8 mouse cellular contexts compared by ENCODE assay signal in genomic region chr2:181287958-181288350, GRCm38 (mm10). TPM values are rescaled to one million over a fixed set of nuclear protein-coding genes. Genes with fewer than 3 reads are reported as not detected.
A peak's percentile ranks its signal among the peaks of the same experiment; 100 is the strongest.
DNase-seq lines count a peak whose midpoint lies in the region; ATAC-seq and TF ChIP-seq lines count a peak whose summit lies in the region.
"Not testable (repeated sequence)": the region's sequence is repeated elsewhere in the genome, so short reads cannot be mapped to it uniquely, and the experiment has no call there.

Gmeb2 (minus strand) TSS chr2:181288035.

- H3K9me3 ChIP-seq in CH12.LX (replicated peaks; ENCODE audit: low read length); forebrain, embryonic 11.5 days (ENCODE audit: control insufficient read depth, low read length); heart, embryonic 16.5 days (replicated peaks; ENCODE audit: control insufficient read depth, low read length); liver, embryonic 15.5 days (replicated peaks); neural tube, embryonic 12.5 days: not testable (repeated sequence)

- H3K9ac ChIP-seq in CH12.LX (ENCODE audit: insufficient read depth, low read depth): peak within 1 kb of the TSS; percentile 95
- H3K9ac ChIP-seq in forebrain, embryonic 11.5 days (ENCODE audit: low read length): peak within 1 kb of the TSS; percentile 93
- peak within 1 kb of the TSS; percentile 95 for H3K9ac ChIP-seq in heart, embryonic 16.5 days (ENCODE audit: low read length)
- H3K9ac ChIP-seq in liver, embryonic 15.5 days: peak within 1 kb of the TSS; percentile 93
- H3K9ac ChIP-seq in neural tube, embryonic 12.5 days: peak within 1 kb of the TSS; percentile 77

- H3K36me3 ChIP-seq in CH12.LX (replicated peaks in 1 of 2; ENCODE audit: control insufficient read depth in 1 of 2, insufficient read depth in 1 of 2, low read length in 1 of 2): peaks cover 12 to 18% of the 10 kb centered on the region in 2 experiments
- not testable (repeated sequence) for H3K36me3 ChIP-seq in forebrain, embryonic 11.5 days (ENCODE audit: control insufficient read depth, insufficient read depth, low read length); heart, embryonic 16.5 days (ENCODE audit: control insufficient read depth, insufficient read depth)
- peaks cover 28% of the 10 kb centered on the region for H3K36me3 ChIP-seq in liver, embryonic 15.5 days (replicated peaks)
- peaks cover 12% of the 10 kb centered on the region for H3K36me3 ChIP-seq in neural tube, embryonic 12.5 days

- H3K27ac ChIP-seq in CH12.LX (ENCODE audit: insufficient read depth, low read depth): peak within 1 kb of the TSS; percentile 59
- peak within 1 kb of the TSS; percentile 87 for H3K27ac ChIP-seq in forebrain, embryonic 11.5 days (ENCODE audit: low read depth, low read length)
- H3K27ac ChIP-seq in heart, embryonic 16.5 days (ENCODE audit: low read length): peak within 1 kb of the TSS; percentile 97
- H3K27ac ChIP-seq in liver, embryonic 15.5 days (replicated peaks): peak within 1 kb of the TSS; percentile 95
- H3K27ac ChIP-seq in neural tube, embryonic 12.5 days: peak within 1 kb of the TSS; percentile 90

- H3K4me1 ChIP-seq in CH12.LX (ENCODE audit: control insufficient read depth in 1 of 2, insufficient read depth in 2 of 2): peaks cover 13 to 40% of the 10 kb centered on the region in 2 experiments
- not testable (repeated sequence) for H3K4me1 ChIP-seq in forebrain, embryonic 11.5 days (replicated peaks; ENCODE audit: control insufficient read depth, insufficient read depth, low read length)
- peaks cover 13% of the 10 kb centered on the region for H3K4me1 ChIP-seq in heart, embryonic 16.5 days (ENCODE audit: control insufficient read depth, insufficient read depth, low read length)
- peaks cover 46% of the 10 kb centered on the region for H3K4me1 ChIP-seq in liver, embryonic 15.5 days (replicated peaks)
- H3K4me1 ChIP-seq in neural tube, embryonic 12.5 days: peaks cover 18% of the 10 kb centered on the region

- peak within 1 kb of the TSS; percentile 73 to 82 (median 81) for H3K4me3 ChIP-seq in CH12.LX (replicated peaks in 1 of 3; ENCODE audit: low read depth in 2 of 3, low read length in 2 of 3, poor library complexity in 1 of 3)
- peak within 1 kb of the TSS; percentile 73 for H3K4me3 ChIP-seq in forebrain, embryonic 11.5 days (ENCODE audit: low read depth, low read length)
- peak within 1 kb of the TSS; percentile 84 for H3K4me3 ChIP-seq in heart, embryonic 16.5 days (ENCODE audit: low read length)
- H3K4me3 ChIP-seq in liver, embryonic 15.5 days (replicated peaks): peak within 1 kb of the TSS; percentile 87
- peak within 1 kb of the TSS; percentile 66 for H3K4me3 ChIP-seq in neural tube, embryonic 12.5 days

- dilution Hi-C loops in CH12.LX (cut with MboI; ENCODE audit: extremely low pct_ligation_motif_present, extremely low pct_unique_long_range_greater_than_20kb, low sequenced_read_pairs): not testable (repeated sequence)

- peak; percentile 85 for TF ChIP-seq POLR2A in CH12.LX (IDR thresholded peaks at IDR 0.05; ENCODE audit: low read depth, low read length)

- not testable (repeated sequence) for TF ChIP-seq EP300 in CH12.LX (IDR thresholded peaks at IDR 0.05; ENCODE audit: low read length)

- not testable (repeated sequence) for H3K27me3 ChIP-seq in CH12.LX (replicated peaks); forebrain, embryonic 11.5 days (ENCODE audit: control insufficient read depth, insufficient read depth, low read length); heart, embryonic 16.5 days (ENCODE audit: control insufficient read depth, insufficient read depth, low read length); liver, embryonic 15.5 days; neural tube, embryonic 12.5 days (replicated peaks)

- TF ChIP-seq RAD21 in CH12.LX (IDR thresholded peaks at IDR 0.05; ENCODE audit: low read depth, low read length): not testable (repeated sequence)

- peak; percentile 96 for ATAC-seq in forebrain, embryonic 11.5 days (replicated peaks; ENCODE audit: low FRiP score)
- ATAC-seq in heart, embryonic 16.5 days (replicated peaks; ENCODE audit: extremely low read depth, insufficient read depth, low FRiP score): peak; percentile 98
- ATAC-seq in liver, embryonic 15.5 days (ENCODE audit: insufficient read depth): peak; percentile 95
- peak; percentile 97 for ATAC-seq in neural tube, embryonic 12.5 days (ENCODE audit: low FRiP score, low read depth)

- in situ Hi-C loops in CH12.LX (cut with MboI; ENCODE audit: low pct_ligation_motif_present, low pct_unique_long_range_greater_than_20kb, low sequenced_read_pairs): not testable (repeated sequence)

- TF ChIP-seq CTCF in CH12.LX (conservative IDR thresholded peaks at IDR 0.05 in 1 of 2, IDR thresholded peaks at IDR 0.05 in 1 of 2; ENCODE audit: low read depth in 2 of 2, low read length in 2 of 2): not testable (repeated sequence)

- WGBS in forebrain, embryonic 11.5 days: under 1% methylated on average over 18 of the region's 38 CpGs
- WGBS in heart, embryonic 16.5 days: under 1% methylated on average over 24 of the region's 38 CpGs
- WGBS in liver, embryonic 15.5 days (ENCODE audit: insufficient replicate concordance): 1% methylated on average over 38 of the region's 38 CpGs
- WGBS in neural tube, embryonic 12.5 days: 3% methylated on average over 38 of the region's 38 CpGs

- peak within 1 kb of the TSS; percentile 80 for H3K4me2 ChIP-seq in CH12.LX (ENCODE audit: insufficient read depth, low read depth, poor library complexity, severe bottlenecking)
- peak within 1 kb of the TSS; percentile 69 for H3K4me2 ChIP-seq in forebrain, embryonic 11.5 days (ENCODE audit: low read depth, low read length, severe bottlenecking)
- peak within 1 kb of the TSS; percentile 66 for H3K4me2 ChIP-seq in heart, embryonic 16.5 days (ENCODE audit: low read depth, low read length)
- peak within 1 kb of the TSS; percentile 78 for H3K4me2 ChIP-seq in liver, embryonic 15.5 days
- H3K4me2 ChIP-seq in neural tube, embryonic 12.5 days (replicated peaks): peak within 1 kb of the TSS; percentile 67

- H3K79me2 ChIP-seq in CH12.LX (replicated peaks; ENCODE audit: control insufficient read depth, extremely low read depth, insufficient read depth, poor library complexity, severe bottlenecking): peaks cover 38% of the 10 kb centered on the region

- DNase-seq in CH12.LX (ENCODE audit: extremely low read depth): peak; percentile 99
- peak; percentile 96 for DNase-seq in c-Kit-positive CD71-positive TER-119-negative erythroid progenitor cells, embryonic 14.5 days (ENCODE audit: low read depth)
- peak; percentile 96 for DNase-seq in forebrain, embryonic 11.5 days (ENCODE audit: low spot score)
- DNase-seq in kidney, postnatal 36 days: peak; percentile 94 to 97
- DNase-seq in telencephalon, adult 2 months (ENCODE audit: low read depth, low spot score): peak; percentile 93

TF ChIP-seq in CH12.LX, 34 proteins besides CTCF, POLR2A, EP300 and RAD21:
- TF ChIP-seq TCF12 (IDR thresholded peaks at IDR 0.05; ENCODE audit: low read depth, low read length): peak; percentile 60; the same call in 1 of the 2 replicates
- TF ChIP-seq HCFC1 (IDR thresholded peaks at IDR 0.05; ENCODE audit: low read depth, low read length): peak; percentile 53; the same call in 1 of the 2 replicates
- peak; percentile 63 for TF ChIP-seq NELFE (IDR thresholded peaks at IDR 0.05; ENCODE audit: low read depth, low read length)
- TF ChIP-seq TBP (conservative IDR thresholded peaks at IDR 0.05; ENCODE audit: low read depth, low read length): peak; percentile 81
- peak; percentile 6; the same call in 1 of the 2 replicates for TF ChIP-seq CHD2 (IDR thresholded peaks at IDR 0.05; ENCODE audit: low read length)
- peak; percentile 85 for TF ChIP-seq NRF1 (IDR thresholded peaks at IDR 0.05; ENCODE audit: low read depth, low read length)
- 0 out of 2 replicates have a peak, but pooled peaks have one; percentile 9 for TF ChIP-seq MYC (IDR thresholded peaks at IDR 0.05; ENCODE audit: low read depth, low read length)
- peak; percentile 86 for TF ChIP-seq ELF1 (IDR thresholded peaks at IDR 0.05; ENCODE audit: low read depth, low read length)
- TF ChIP-seq SIN3A (IDR thresholded peaks at IDR 0.05; ENCODE audit: low read length): peak; percentile 31; the same call in 1 of the 2 replicates
- peak; percentile 71; the same call in 1 of the 2 replicates for TF ChIP-seq ZMIZ1 (IDR thresholded peaks at IDR 0.05; ENCODE audit: low read depth, low read length)
- peak; percentile 78 for TF ChIP-seq MXI1 (IDR thresholded peaks at IDR 0.05; ENCODE audit: low read depth, low read length)
- 0 out of 2 replicates have a peak, but pooled peaks have one; percentile 21 for TF ChIP-seq IRF4 (IDR thresholded peaks at IDR 0.05; ENCODE audit: low read depth, low read length)
- peak; percentile 41; the same call in 1 of the 2 replicates for TF ChIP-seq MEF2A (IDR thresholded peaks at IDR 0.05; ENCODE audit: borderline replicate concordance, low read depth, low read length)
- peak; percentile 51 for TF ChIP-seq BHLHE40 (IDR thresholded peaks at IDR 0.05; ENCODE audit: low read depth, low read length)

RNA-seq across cellular contexts. Expression of gene Gmeb2, which starts in this region (rescaled TPM):
- 14.2 and 17.3 TPM in 2 replicates for total RNA-seq in CH12.LX (2012; rRNA removed)
- 11.1 and 11.6 TPM in 2 replicates for total RNA-seq in CH12.LX (2014; rRNA removed)
- polyA plus RNA-seq in CH12.LX (2012; ENCODE audit: insufficient read length, low read depth): 20.4 and 20.7 TPM in 2 replicates
- polyA plus RNA-seq in forebrain, embryonic 11.5 days (2014; fragmentation: Nextera tagmentation; extraction: Ambion mirVana): 21.7 and 22.9 TPM in 2 replicates
- polyA plus RNA-seq in heart, embryonic 16.5 days (2015; fragmentation: Nextera tagmentation; extraction: Ambion mirVana): 8.8 and 9.3 TPM in 2 replicates
- 9.6 and 10.8 TPM in 2 replicates for polyA plus RNA-seq in liver, embryonic 15.5 days (2015; fragmentation: Nextera tagmentation; extraction: Ambion mirVana)
- 20.6 and 21.4 TPM in 2 replicates for polyA plus RNA-seq in neural tube, embryonic 12.5 days (2016; fragmentation: Nextera tagmentation; extraction: Ambion mirVana)

Comparison
In these comparisons a context has a peak if more than half of its experiments do, and no peak if none do; other contexts are left out.
1. Peak in every context shown above with its lines: DNase-seq, ATAC-seq, H3K4me3 ChIP-seq and H3K27ac ChIP-seq.